Mouse (Mus musculus): ENCODE results near the gene Six2.

The Six2 gene

GRCm38 (mm10) chr17:85688236-85688910 is at the start of gene Six2:
Gene Six2, minus strand, starts transcription at chr17:85688274.
- peak; percentile 98 for DNase-seq

GRCm38 (mm10) chr17:85737090-85737780 is 49.2 kb upstream of the Six2 start:
- no peak for DNase-seq

GRCm38 (mm10) chr17:85731329-85731728 is 43.3 kb upstream of the Six2 start:
- peak; percentile 60 for DNase-seq

GRCm38 (mm10) chr17:85730231-85731015 is 42.3 kb upstream of the Six2 start:
- peak; percentile 93 for DNase-seq

- DNase-seq: peak; percentile 90
Observed at GRCm38 (mm10) chr17:85728071-85728718, 40.1 kb upstream of the Six2 start.

GRCm38 (mm10) chr17:85725988-85726387 is 37.9 kb upstream of the Six2 start:
- DNase-seq: peak; percentile 58

GRCm38 (mm10) chr17:85723166-85723565 is 35.1 kb upstream of the Six2 start:
- peak; percentile 84 for DNase-seq

GRCm38 (mm10) chr17:85717266-85717665 is 29.2 kb upstream of the Six2 start:
- DNase-seq: peak; percentile 74

- DNase-seq: no peak
Observed at GRCm38 (mm10) chr17:85715784-85716183, 27.7 kb upstream of the Six2 start.

- DNase-seq: peak; percentile 17
Observed at GRCm38 (mm10) chr17:85714370-85714769, 26.3 kb upstream of the Six2 start.

- DNase-seq: no peak
Observed at GRCm38 (mm10) chr17:85712874-85713273, 24.8 kb upstream of the Six2 start.

GRCm38 (mm10) chr17:85704369-85705260 is 16.5 kb upstream of the Six2 start:
- no peak for DNase-seq

- DNase-seq: no peak
Observed at GRCm38 (mm10) chr17:85700028-85700427, 12.0 kb upstream of the Six2 start.

- no peak for DNase-seq
Observed at GRCm38 (mm10) chr17:85698643-85699042, 10.6 kb upstream of the Six2 start.

GRCm38 (mm10) chr17:85697976-85698375 is 9.9 kb upstream of the Six2 start:
- DNase-seq: no peak

- no peak for DNase-seq
Observed at GRCm38 (mm10) chr17:85694499-85694898, 6.4 kb upstream of the Six2 start.

- DNase-seq: no peak
Observed at GRCm38 (mm10) chr17:85693101-85693500, 5.0 kb upstream of the Six2 start.

GRCm38 (mm10) chr17:85692594-85692993 is 4.5 kb upstream of the Six2 start:
- peak; percentile 78 for DNase-seq

GRCm38 (mm10) chr17:85691701-85692536 is 3.8 kb upstream of the Six2 start:
- DNase-seq: peak; percentile 79

- peak; percentile 85 for DNase-seq
Observed at GRCm38 (mm10) chr17:85690969-85691335, 2.9 kb upstream of the Six2 start.

- peak; percentile 88 for DNase-seq
Observed at GRCm38 (mm10) chr17:85690323-85690968, 2.4 kb upstream of the Six2 start.
